Mouse (Mus musculus): ENCODE data around the gene Nipsnap3b.

The Nipsnap3b gene

DNA sequence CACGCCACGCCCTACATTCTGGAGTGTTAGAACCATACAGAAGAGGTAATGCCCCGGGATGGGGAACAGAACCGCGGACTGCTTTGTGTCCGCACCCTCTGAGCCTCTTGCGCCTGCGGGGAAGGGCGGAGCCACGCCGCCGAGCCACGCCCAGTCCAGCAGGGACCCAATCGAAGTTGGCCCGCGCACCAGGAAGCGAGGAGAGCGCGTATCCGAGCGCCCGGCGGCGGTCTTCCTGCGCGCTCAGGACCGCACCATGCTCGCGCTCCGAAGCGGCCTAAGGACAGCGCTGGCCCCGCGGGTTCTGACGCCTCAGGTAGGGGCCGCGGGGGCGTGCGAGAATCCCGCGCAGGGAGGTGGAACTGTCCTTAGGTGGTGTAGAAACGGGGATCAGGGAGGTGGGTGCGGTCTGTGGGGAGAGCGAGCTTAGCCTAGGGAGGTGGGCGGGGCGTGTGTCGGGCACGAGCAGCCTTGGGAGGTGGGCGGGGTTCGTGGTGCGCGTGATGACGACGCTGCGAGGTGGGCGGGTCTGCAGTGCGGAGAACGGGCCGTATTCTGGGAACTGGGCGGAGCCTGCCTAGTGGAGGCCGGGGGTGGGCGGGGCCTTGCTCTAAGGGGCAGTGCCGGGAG lies at the start of gene Nipsnap3b:
Gene Nipsnap3b, plus strand, starts transcription at position 149 of the 630 bp plus-strand sequence.
- peak; percentile 97 for DNase-seq (ENCODE audit: low spot score)

DNA sequence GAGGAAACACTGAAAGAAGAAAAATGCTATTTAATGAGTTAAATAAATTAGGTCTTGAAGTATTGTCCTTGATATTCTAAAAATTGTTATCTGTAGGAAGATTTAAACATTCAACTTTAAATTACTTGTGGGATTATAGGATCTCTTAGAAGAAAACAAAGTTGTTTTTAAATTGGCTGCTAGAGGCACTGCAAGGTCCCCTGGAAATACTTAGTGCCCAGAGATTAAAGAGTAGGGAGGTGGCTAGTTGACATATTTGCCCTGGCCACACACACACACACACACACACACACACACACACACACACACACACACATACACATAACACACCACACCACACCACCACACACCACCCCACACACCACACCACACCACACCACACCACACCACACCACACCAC lies 47.4 kb upstream of the Nipsnap3b start, which contains the start of gene Olfr270:
Gene Olfr270, plus strand, starts transcription at position 301 of the 400 bp plus-strand sequence.
- DNase-seq (ENCODE audit: low spot score) = no peak

DNA sequence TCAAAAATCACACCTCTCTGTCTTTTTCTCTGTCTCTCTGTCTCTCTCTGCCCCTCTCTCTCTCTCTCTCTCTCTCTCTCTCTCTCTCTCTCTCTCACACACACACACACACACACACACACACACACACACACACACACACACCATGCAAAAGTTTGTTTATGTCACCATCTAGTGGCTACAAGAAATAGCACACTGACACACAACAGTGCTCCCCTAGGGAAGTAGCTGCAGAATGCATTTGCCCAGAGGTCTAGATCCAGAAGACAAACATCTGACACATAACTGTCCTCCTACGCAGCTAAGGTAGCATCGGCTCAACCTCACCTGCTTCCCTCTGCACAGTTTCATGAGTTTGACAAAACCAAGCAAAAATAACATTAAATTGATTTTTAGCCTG lies 26.5 kb upstream of the Nipsnap3b start:
- DNase-seq (ENCODE audit: low spot score) = no peak

DNA sequence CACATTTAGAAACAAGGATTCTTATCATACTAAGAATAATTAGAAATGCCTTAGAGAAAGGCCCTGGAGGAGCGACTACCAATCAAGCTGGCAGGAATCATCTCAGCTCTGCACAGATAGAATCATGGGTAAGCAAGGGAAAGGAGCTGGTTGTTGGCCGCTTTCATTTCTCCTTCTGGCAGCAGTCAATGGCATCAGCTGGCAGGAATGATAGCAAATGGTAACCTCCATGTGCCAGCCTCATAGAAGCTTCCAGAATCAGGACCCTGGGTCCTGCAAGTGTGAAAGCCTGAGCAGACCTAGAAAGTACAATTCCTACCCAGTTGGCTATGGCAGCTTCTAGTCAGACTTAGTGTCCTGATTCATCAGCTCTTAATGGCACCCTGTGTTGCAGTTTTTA lies 25.4 kb upstream of the Nipsnap3b start:
- DNase-seq (ENCODE audit: low spot score) = no peak

DNA sequence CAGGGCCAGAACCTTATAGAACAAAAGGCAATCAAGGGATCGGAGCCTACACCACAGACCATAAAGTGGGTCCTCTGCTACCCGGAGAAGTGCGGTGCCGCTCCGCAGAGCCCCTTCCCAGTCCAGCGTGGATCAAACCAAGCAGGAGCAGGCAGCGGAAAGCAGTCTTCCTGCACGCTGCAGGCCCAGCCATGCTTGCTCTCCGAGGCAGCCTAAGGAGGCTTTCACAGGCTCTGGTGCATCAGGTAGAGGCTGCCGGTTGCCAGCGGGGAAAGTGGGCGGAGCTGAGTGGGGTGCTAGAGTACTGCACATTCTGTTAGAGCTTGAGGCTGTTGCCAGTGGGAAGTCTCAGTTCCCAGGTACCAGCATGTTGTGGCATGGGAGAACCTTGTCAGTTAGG lies 22.4 kb upstream of the Nipsnap3b start, which contains the start of gene Nipsnap3a:
Gene Nipsnap3a, plus strand, starts transcription at position 25 of the 400 bp plus-strand sequence.
- no peak for DNase-seq (ENCODE audit: low spot score)

DNA sequence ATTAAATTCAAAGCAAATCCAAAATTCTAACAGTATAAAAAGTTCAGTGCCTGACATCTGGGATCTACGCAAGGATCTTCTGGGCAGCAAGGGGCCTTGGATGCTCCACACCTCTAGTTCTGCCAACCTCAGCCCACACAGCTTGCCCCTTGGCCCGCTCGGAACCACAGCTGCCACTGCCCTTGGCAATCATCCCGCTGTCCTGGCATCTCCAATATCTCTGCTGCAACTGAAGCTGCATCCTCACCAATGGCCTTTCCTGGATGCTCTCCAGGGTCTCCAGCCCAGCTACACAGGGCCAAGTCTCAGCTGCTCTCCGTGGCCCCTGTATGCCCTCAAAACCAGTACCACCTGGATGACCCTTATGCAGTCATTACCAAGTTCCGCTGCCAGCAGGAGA lies 12.2 kb upstream of the Nipsnap3b start:
- DNase-seq (ENCODE audit: low spot score) = no peak

DNA sequence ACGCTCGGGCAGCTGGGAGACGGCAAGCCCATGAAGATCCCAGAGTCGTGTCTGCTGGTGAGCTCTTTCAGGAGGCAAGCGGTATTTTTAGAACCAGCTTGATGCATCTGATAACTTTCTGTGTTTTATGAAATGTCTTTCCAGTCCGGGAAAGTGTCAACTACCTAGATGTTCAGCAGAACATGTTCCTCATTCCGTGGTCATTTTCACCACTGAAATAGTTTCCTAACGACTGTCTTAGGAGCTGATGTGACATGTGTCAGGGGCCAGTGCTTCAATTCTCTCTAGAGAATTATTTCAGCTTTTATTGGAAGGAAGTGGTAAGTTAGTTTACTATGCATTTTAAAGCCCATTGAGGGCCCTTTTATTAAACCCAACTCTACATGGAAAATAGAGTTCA lies 11.5 kb upstream of the Nipsnap3b start:
- no peak for DNase-seq (ENCODE audit: low spot score)

DNA sequence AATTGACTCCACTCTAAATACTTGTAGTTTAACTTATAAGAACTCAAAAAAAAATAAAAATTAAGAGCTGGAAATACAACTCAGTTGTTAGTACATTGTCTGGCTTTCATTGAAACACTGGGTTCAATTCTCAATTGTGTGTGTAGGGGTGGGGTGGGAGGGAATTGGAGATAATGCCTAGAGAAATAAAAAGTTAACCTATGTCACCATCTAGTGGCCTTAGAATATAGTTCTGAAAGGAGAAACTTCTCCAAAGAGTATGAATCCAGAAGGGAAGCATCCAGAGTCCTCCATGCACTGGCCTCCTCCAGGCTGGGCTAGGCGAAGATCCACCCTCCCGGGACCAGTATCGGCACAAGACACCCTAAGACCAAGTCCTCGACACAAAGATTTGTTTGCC lies 2.5 kb upstream of the Nipsnap3b start:
- no peak for DNase-seq (ENCODE audit: low spot score)

DNA sequence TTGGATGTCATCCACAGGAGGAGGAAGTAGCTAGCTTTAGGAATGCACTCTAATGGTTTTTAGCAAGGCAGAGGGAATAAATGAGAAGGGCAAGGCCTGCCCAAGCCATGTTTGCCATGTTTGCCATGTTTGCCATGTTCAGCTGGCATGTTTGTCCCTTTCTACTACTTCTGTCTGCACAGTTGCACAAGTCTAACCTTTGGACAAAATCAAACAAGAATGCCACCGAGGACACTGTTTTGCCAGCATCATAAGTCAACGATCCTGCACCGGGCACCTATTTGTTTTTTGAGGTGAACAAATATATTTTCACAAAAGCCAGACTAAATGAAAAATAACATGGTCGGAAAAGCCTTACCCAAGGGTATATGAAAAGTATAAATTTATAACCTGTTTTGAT lies 1.8 kb upstream of the Nipsnap3b start:
- no peak for DNase-seq (ENCODE audit: low spot score)

DNA sequence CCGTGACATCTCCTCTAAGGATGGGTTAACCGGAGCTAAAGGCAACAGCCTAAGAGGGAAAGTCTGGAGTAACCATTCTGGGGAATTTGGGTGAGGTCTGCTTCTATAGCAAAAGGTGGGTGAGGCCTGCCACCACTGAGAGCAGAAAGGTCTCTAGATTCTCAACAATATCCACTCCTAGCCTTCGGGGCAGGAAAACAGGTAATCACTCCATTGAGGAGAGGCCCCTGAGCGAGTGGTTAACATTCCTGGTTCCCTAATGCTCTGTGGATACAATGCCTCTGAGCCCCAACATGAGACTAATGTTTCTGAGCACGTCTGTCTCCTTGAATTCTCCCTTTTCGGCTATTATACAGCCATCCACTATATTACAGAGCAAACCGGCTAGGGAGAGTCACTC lies 2.7 kb downstream of the Nipsnap3b start:
- DNase-seq (ENCODE audit: low spot score) = no peak

DNA sequence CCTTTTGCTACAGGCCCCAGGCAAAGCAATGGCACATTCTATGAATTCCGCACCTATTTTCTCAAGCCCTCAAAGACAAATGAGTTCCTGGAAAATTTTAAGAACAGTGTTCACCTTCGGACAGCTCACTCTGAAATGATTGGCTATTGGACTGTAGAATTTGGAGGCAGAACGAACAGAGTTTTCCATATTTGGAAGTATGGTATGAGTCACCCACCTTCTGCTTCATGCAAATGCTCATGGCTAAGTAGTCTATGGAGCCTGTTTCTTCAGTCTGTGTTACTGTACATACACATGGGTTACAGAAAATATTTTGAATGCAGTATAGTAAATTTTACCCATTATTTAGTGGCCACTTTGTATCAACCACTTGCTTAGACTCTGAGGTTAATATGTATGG lies 3.3 kb downstream of the Nipsnap3b start:
- DNase-seq (ENCODE audit: low spot score) = no peak

DNA sequence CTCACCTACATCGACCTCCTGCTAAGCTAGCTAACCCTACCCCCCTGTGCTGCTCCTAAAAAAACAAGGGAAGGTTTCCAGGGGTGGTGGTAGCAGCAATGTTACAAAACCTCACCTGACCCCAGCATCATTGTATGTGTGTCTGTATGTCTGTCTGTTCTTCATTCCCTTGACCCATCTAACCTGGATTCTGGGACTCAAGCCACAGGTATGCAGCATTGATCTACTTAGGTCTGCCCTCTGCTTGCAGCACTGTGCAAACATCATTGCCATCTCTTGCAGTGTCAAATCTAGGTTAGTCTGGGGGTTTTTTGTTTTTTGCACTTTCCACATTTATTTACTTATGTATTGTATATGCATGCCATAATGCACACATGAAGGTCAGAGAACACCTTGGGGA lies 6.7 kb downstream of the Nipsnap3b start:
- DNase-seq (ENCODE audit: low spot score) = no peak

DNA sequence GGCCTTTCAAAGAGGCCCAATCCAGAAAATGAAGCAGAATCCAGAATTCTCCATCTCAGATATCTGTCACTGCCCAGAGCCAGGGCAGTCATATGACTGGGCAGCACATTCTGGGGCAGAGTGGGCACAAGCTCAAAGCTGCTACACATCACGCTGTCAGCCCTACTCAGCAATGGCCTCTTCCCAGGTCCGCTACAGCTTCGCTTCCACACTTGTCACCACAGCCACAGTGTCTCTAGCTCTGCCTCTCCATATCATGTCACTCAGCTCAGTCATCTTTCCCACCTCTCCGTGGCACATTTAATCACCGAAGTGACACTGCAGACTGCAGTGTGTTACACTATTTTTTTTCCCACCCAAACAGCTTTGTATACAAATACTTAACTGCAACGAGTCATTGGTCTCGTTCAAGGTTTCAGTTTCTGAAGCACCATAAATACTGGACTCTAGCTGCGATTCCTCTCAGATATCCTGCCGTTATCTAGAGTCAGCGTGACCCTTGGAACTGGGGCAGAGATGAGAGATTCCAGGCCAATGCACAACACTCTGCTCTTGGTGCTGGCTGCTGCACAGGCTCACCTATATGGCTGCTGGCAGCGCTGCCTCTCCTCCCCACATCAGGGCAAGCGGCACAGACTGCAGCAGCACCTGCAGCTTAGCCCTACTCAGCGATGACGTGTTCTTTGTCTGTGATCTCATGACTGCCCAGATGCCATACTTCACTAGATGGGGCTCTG lies 11.7 kb downstream of the Nipsnap3b start:
- no peak for DNase-seq (ENCODE audit: low spot score)

DNA sequence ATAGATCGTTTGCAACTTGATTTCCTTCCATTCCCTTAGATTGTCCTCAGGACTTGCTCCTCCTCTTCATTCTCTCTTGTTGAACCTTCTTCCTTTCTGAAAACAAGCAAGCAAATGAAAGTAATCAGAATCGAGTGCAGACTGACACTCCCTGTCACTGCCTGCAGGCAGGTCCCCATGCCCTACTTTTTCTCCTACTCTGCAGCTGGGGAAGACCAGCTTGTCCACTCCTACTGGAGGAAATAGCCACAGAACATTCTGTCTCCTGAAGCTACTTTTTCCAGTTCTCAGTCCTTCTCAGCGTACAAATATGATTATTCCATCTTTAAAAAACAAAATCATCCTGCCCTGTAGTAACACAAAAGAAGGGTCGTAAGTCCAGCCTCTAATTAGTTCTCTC lies 12.7 kb downstream of the Nipsnap3b start:
- no peak for DNase-seq (ENCODE audit: low spot score)

DNA sequence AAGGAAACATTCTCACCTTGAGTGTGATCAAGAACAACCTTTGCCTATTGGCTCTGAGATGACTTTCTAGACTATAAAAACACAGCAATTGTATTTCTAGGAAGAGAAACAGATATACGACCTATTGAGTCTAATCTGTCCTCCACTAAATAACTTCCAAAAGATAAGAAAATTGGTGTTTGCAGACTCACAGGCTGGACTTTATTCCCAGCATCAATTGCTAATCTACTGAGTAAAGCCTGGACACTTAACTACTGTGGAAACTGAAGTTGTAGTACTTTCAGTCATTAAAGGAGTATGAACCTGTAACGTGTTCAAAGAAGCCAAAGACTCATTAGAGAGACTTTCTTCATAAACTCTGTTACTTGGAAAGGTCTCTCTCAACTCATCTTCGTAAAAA lies 16.1 kb downstream of the Nipsnap3b start:
- DNase-seq (ENCODE audit: low spot score) = no peak

DNA sequence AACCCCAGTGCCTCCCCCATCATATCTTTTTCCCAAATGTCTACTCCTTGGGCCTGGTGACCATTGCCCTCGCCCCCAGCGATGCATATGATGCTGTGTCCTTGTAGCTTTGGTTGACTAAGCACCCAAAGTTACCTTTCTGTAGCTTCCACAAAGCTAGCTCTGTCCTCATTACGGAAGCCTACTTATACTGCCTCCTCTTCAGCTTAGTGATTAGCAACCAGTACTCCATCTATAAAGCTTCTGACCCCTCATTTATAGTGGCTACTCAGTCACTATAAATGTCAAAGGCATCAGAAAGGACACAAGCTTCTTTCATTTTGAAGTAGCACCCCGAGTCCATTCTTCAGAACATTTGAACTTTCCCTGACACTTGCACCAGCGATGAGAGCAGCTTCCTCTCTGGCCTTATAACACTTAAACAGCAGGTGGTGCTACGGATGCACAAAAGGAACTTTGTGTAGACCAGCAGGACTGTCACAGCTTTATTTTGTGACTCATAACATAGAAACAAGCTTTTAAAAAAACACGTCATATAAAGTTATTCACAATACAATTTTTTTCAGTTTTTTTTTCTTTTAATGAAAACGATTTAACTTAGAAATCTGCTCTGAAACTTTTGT lies 18.8 kb downstream of the Nipsnap3b start:
- no peak for DNase-seq (ENCODE audit: low spot score)

DNA sequence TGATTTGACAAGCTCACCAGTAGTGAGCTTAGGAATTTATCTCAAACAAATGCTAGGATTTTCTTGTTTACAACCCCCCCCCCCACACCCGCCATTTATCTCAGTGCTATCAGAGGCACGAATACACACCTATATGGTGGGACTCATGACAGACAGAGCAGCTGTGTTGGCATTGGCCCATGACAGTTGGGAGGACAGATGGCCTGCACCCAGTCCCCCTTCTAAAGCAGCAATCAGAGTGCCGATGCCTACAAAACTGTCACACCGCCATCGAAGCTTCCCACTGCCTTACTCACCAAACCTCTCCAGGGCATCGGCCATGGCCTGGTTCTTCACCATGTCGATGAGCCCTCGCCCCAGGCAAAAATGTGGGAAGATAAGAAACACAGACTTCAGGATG lies 32.1 kb downstream of the Nipsnap3b start:
- DNase-seq (ENCODE audit: low spot score) = no peak

DNA sequence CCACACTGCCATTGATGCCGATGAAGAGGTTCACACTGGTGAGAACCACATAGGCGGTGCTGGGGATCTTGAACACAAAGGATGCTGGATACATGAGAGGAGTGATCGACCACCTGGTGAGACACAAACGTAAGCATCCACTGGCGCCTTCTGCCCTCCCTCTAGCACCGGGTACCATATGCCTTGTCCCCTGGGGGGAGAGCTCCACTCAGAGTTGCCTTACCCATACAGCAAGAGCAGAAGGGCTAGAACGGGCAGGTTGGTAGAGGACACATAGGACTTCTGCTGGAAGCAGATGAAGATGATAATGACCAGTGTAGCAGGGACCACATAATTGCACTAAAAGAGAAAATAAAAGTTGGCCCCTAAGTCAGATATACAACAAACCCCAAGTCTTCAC lies 34.1 kb downstream of the Nipsnap3b start:
- no peak for DNase-seq (ENCODE audit: low spot score)

DNA sequence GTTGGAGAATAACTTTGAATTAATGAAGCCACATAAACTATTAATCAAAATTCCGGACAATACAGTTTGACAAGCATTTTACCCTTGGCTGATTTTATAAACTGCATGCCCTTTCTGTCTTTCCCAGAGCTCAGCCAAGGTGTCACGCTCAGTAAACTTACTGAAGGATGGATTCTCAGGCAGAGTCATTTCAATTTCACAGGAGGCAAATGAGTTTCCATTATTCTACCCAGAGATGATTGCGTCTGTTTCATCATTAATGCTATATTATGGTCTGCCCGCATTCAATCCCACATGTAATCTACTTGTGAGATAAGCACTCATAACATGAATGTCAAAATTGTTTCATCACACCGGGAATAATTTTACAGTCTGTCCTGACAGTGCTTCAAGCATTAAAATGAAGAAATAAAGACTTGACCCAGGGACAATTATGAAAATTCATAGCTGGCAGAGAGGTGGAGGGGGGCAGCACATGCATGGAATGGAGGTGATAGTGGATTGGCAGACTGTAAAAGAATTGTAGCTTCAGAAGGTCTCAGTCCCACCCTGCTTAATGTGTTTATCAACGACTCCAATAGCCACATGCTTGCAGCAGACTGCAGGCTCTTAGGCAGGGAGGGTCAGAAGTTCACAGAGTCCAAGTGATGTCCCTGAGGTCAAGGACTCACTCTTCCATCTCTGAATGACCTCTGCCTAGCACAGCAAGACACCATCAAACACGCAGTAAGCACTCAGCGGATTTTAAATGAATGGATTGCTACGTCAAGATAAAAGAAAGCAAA lies 34.8 kb downstream of the Nipsnap3b start:
- DNase-seq (ENCODE audit: low spot score) = no peak

DNA sequence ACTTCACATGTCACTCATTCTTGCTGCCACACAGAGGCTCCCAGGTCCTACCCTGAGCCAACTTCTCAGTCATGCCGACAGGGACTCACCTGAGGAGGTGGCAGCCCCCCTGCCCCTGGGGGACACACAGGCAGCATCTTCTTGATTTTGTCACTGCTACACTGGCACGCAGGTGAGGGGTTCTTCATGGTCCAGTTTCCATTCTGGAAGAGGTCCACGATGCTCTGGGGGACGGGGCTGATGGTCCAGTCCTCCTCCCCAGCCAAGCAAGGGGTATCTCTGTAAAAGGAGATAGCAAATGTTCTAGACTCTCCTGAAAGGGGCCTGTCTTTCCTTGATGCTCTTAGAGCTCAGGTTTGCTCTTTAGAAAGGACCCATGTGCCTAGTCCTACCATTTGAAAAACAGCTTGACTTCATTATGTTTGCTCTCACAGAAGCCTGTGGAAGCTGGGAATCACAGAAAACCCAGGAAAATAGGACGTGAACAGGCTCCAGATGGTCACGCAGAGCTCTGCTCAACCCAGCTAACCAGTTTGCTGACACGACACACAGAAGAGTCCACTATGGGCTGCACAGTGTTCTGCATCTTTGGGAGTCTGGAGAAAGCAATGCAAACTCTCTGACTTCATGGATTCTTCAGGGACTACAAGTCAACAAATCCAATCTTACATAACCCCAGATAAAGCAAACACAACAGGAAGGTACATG lies 50.8 kb downstream of the Nipsnap3b start:
- no peak for DNase-seq (ENCODE audit: low spot score)

Data from urinary bladder, postnatal 14 days (tissue).